Mouse (Mus musculus) bone marrow, adult 2 months (tissue): Measurements from ENCODE around the gene Apc2.

Experiments used
- CTCF ChIP-seq: fragments of 200-500 bp; IDR thresholded peaks from 2 replicates; pipeline ENCODE4 v1.5.1; 2011; ENCODE audit warnings: low read length, control low read depth; ENCODE audit not compliant: control insufficient read depth, insufficient read depth
- POLR2A ChIP-seq: fragments of 200-500 bp; IDR thresholded peaks from 2 replicates; pipeline ENCODE4 v1.6.1; 2011; ENCODE audit warnings: low read depth, mild to moderate bottlenecking, control low read depth, low read length, borderline replicate concordance; ENCODE audit not compliant: control insufficient read depth

DNA sequence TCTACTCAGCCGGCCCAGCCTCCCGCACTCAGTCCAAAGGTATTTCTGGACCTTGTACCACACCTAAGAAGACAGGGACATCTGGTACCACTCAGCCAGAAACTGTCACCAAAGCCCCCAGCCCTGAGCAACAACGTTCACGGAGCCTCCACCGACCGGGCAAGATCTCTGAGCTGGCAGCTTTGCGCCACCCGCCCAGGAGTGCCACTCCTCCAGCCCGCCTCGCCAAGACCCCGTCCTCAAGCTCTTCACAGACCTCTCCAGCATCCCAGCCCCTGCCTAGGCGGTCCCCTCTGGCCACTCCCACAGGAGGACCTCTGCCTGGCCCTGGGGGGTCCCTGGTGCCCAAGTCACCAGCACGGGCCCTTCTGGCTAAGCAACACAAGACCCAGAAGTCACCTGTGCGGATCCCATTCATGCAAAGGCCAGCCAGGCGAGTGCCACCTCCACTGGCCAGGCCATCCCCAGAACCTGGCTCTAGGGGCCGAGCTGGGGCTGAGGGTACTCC, 18.8 kb downstream of the Apc2 start:
- TF ChIP-seq POLR2A (no peak), CTCF (no peak)
